Mouse (Mus musculus) embryonic facial prominence, embryonic 14.5 days (tissue): ENCODE data around the gene Mdp1. TPM values are rescaled to one million over a fixed set of nuclear protein-coding genes. Genes with fewer than 3 reads are reported as not detected.

Experiments used
- ATAC-seq: fragments of 200-750 bp; cut with Nextera tagmentation; 2 replicates; pipeline ENCODE4 v1.8.0; 2017; ENCODE audit warnings: low read depth, moderate number of reproducible peaks, moderate TSS enrichment
- DNase-seq: peaks from one replicate; pipeline ENCODE4 v3.0.0-alpha.2; 2015; ENCODE audit warnings: low spot score
- H3K27ac ChIP-seq: fragments of 300-500 bp; sonication (generic); replicated peaks from 2 replicates; pipeline ENCODE4 v1.5.1; 2014; ENCODE audit warnings: low read depth, mild to moderate bottlenecking, low read length, moderate library complexity
- H3K27me3 ChIP-seq: fragments of 300-500 bp; sonication (generic); replicated peaks from 2 replicates; pipeline ENCODE4 v1.6.1; 2014; ENCODE audit warnings: low read length; ENCODE audit not compliant: control insufficient read depth, insufficient read depth
- H3K36me3 ChIP-seq: fragments of 300-500 bp; sonication (generic); 2 replicates; pipeline ENCODE4 v1.6.1; 2014; ENCODE audit warnings: low read length, mixed read lengths; ENCODE audit not compliant: control insufficient read depth, insufficient read depth
- H3K4me1 ChIP-seq: fragments of 300-500 bp; sonication (generic); 2 replicates; pipeline ENCODE4 v1.6.1; 2014; ENCODE audit warnings: antibody characterized with exemption, low read length; ENCODE audit not compliant: control insufficient read depth, insufficient read depth
- H3K4me2 ChIP-seq: fragments of 300-500 bp; sonication (generic); 2 replicates; pipeline ENCODE4 v1.6.1; 2014; ENCODE audit warnings: low read depth, mild to moderate bottlenecking, low read length, moderate library complexity, mixed read lengths
- H3K4me3 ChIP-seq: fragments of 300-500 bp; sonication (generic); 2 replicates; pipeline ENCODE4 v1.5.1; 2014; ENCODE audit warnings: low read depth, mild to moderate bottlenecking, low read length
- H3K9ac ChIP-seq: fragments of 300-500 bp; sonication (generic); 2 replicates; pipeline ENCODE4 v1.6.1; 2014; ENCODE audit warnings: low read depth, mild to moderate bottlenecking, low read length, moderate library complexity, mixed read lengths
- H3K9me3 ChIP-seq: fragments of 300-500 bp; sonication (generic); 2 replicates; pipeline ENCODE4 v1.6.1; 2016; ENCODE audit warnings: low read length; ENCODE audit not compliant: control insufficient read depth
- WGBS: fragments of 180-500 bp; shearing (Covaris S2); extraction: QIAGEN DNeasy Blood & Tissue Kit; methylation state at CpG from one replicate; pipeline ENCODE4 v1.1.7; 2014; 5-methylcytosine and 5-hydroxymethylcytosine counted together
- polyA plus RNA-seq: library from polyadenylated mRNA; unstranded; fragments of >200 nt; fragmentation: Nextera tagmentation; extraction: Ambion mirVana; gene quantifications from 2 replicates; pipeline ENCODE4 v1.2.1, GENCODE M21; 2014

Mdp1 gene
- polyA plus RNA-seq, 1 experiment from 2014 or later: 42.6 TPM

GRCm38 (mm10) chr14:55614565-55615178, 45.6 kb downstream of the Mdp1 start:
- no peak for ATAC-seq
- Histone ChIP-seq H3K4me2 (no peak overlapping the region), H3K36me3 (0 out of 2 replicates have a peak, but pooled peaks cover 5% of the 10 kb centered on the region), H3K4me3 (no peak overlapping the region), H3K27me3 (no peaks in the 10 kb centered on the region), H3K27ac (no peak overlapping the region), H3K4me1 (peaks cover 4% of the 10 kb centered on the region; the same call in 1 of the 2 replicates), H3K9me3 (no peaks in the 10 kb centered on the region), H3K9ac (no peak overlapping the region)
- DNase-seq: no peak
- WGBS: 73% methylated on average over 7 of the region's 7 CpGs

GRCm38 (mm10) chr14:55613346-55613745, 47.0 kb downstream of the Mdp1 start:
- no peaks in the 10 kb centered on the region for H3K27me3 ChIP-seq
- ATAC-seq (no peak), DNase-seq (peak; percentile 8)
- H3K4me1 ChIP-seq: no peaks in the 10 kb centered on the region
- no peak overlapping the region for H3K4me2 ChIP-seq
- WGBS: 63% methylated on average over 6 of the region's 6 CpGs
- peaks cover 18% of the 10 kb centered on the region for H3K36me3 ChIP-seq
- H3K9me3 ChIP-seq: no peaks in the 10 kb centered on the region
- H3K27ac ChIP-seq: no peak overlapping the region
- H3K4me3 ChIP-seq: no peak overlapping the region
- no peak overlapping the region for H3K9ac ChIP-seq

- DNase-seq (no peak), ATAC-seq (no peak)
- Histone ChIP-seq H3K9ac (no peak overlapping the region), H3K4me3 (no peak overlapping the region), H3K36me3 (peaks cover 49% of the 10 kb centered on the region), H3K4me2 (no peak overlapping the region), H3K27me3 (no peaks in the 10 kb centered on the region), H3K9me3 (no peaks in the 10 kb centered on the region), H3K4me1 (peaks cover 4% of the 10 kb centered on the region; the same call in 1 of the 2 replicates), H3K27ac (no peak overlapping the region)
- WGBS: 94% methylated on average over 6 of the region's 6 CpGs
Observed at GRCm38 (mm10) chr14:55608339-55608738, 52.0 kb downstream of the Mdp1 start.

Other genes with a start within 250 kb of the Mdp1 start
- gene Dhrs4, start 181.8 kb downstream of the Mdp1 start, polyA plus RNA-seq: 46.9 and 47.4 TPM in 2 replicates
- 3.4 and 3.9 TPM in 2 replicates for gene Carmil3, start 169.9 kb downstream of the Mdp1 start, polyA plus RNA-seq
- 3.7 and 5.2 TPM in 2 replicates for gene Cpne6, start 150.1 kb downstream of the Mdp1 start, polyA plus RNA-seq
- not detected in 2 replicates for gene Nrl, start 135.5 kb downstream of the Mdp1 start, polyA plus RNA-seq
- gene Pck2, start 120.2 kb downstream of the Mdp1 start, polyA plus RNA-seq: 28.1 and 32.7 TPM in 2 replicates
- 55.1 and 57.7 TPM in 2 replicates for gene Dcaf11, start 100.5 kb downstream of the Mdp1 start, polyA plus RNA-seq
- 1.1 and 1.2 TPM in 2 replicates for gene A730061H03Rik, start 100.1 kb downstream of the Mdp1 start, polyA plus RNA-seq
- gene Fitm1, start 84.9 kb downstream of the Mdp1 start, polyA plus RNA-seq: 36.5 and 46.9 TPM in 2 replicates
- 119 and 123 TPM in 2 replicates for gene Psme1, start 82.4 kb downstream of the Mdp1 start, polyA plus RNA-seq
- 9.9 and 12.6 TPM in 2 replicates for gene Emc9, start 75.2 kb downstream of the Mdp1 start, polyA plus RNA-seq
- 249 TPM in 2 replicates for gene Psme2, start 69.4 kb downstream of the Mdp1 start, polyA plus RNA-seq
- gene Rnf31, start 68.8 kb downstream of the Mdp1 start, polyA plus RNA-seq: 11.7 and 13.7 TPM in 2 replicates
- gene Irf9, start 56.9 kb downstream of the Mdp1 start, polyA plus RNA-seq: 10.8 and 12.1 TPM in 2 replicates
- gene Rec8, start 42.5 kb downstream of the Mdp1 start, polyA plus RNA-seq: 2.0 and 2.3 TPM in 2 replicates
- 127 and 134 TPM in 2 replicates for gene Ipo4, start 24.6 kb downstream of the Mdp1 start, polyA plus RNA-seq
- gene Gm49378, start 22.6 kb downstream of the Mdp1 start, polyA plus RNA-seq: 0.79 and 2.8 TPM in 2 replicates
- gene Tm9sf1, start 16.7 kb downstream of the Mdp1 start, polyA plus RNA-seq: 106 and 108 TPM in 2 replicates
- 0.97 and 1.0 TPM in 2 replicates for gene Tssk4, start 10.3 kb downstream of the Mdp1 start, polyA plus RNA-seq
- gene Gmpr2, start 11.4 kb upstream of the Mdp1 start, polyA plus RNA-seq: 49.6 and 54.8 TPM in 2 replicates
- gene Nedd8, start 11.6 kb upstream of the Mdp1 start, polyA plus RNA-seq: 524 and 534 TPM in 2 replicates
- gene Tinf2, start 21.3 kb upstream of the Mdp1 start, polyA plus RNA-seq: 32.2 and 36.2 TPM in 2 replicates
- gene Tgm1, start 53.4 kb upstream of the Mdp1 start, polyA plus RNA-seq: 7.1 and 8.0 TPM in 2 replicates
- 20.7 and 20.9 TPM in 2 replicates for gene Rabggta, start 61.8 kb upstream of the Mdp1 start, polyA plus RNA-seq
- 76.5 and 83.8 TPM in 2 replicates for gene Dhrs1, start 85.2 kb upstream of the Mdp1 start, polyA plus RNA-seq
- gene Nop9, start 85.2 kb upstream of the Mdp1 start, polyA plus RNA-seq: 32.6 and 36.9 TPM in 2 replicates
- 0.33 and 0.59 TPM in 2 replicates for gene Cideb, start 98.0 kb upstream of the Mdp1 start, polyA plus RNA-seq
- 0.47 and 0.51 TPM in 2 replicates for gene Ltb4r2, start 100.9 kb upstream of the Mdp1 start, polyA plus RNA-seq
- 0.24 and 0.56 TPM in 2 replicates for gene Ltb4r1, start 105.5 kb upstream of the Mdp1 start, polyA plus RNA-seq
- 13.4 and 16.2 TPM in 2 replicates for gene Adcy4, start 123.6 kb upstream of the Mdp1 start, polyA plus RNA-seq
- gene Ripk3, start 128.4 kb upstream of the Mdp1 start, polyA plus RNA-seq: 32.0 and 35.3 TPM in 2 replicates
- gene Nfatc4, start 162.6 kb upstream of the Mdp1 start, polyA plus RNA-seq: 56.5 and 74.7 TPM in 2 replicates
- 15.6 and 19.5 TPM in 2 replicates for gene Nynrin, start 193.5 kb upstream of the Mdp1 start, polyA plus RNA-seq
- gene Cbln3, start 223.9 kb upstream of the Mdp1 start, polyA plus RNA-seq: 0.25 and 0.50 TPM in 2 replicates
- 9.1 and 9.7 TPM in 2 replicates for gene Khnyn, start 224.4 kb upstream of the Mdp1 start, polyA plus RNA-seq
- 56.9 and 71.5 TPM in 2 replicates for gene Sdr39u1, start 239.8 kb upstream of the Mdp1 start, polyA plus RNA-seq